Mouse (Mus musculus): Measurements from ENCODE around the gene Slc22a15.

Slc22a15 gene

DNA sequence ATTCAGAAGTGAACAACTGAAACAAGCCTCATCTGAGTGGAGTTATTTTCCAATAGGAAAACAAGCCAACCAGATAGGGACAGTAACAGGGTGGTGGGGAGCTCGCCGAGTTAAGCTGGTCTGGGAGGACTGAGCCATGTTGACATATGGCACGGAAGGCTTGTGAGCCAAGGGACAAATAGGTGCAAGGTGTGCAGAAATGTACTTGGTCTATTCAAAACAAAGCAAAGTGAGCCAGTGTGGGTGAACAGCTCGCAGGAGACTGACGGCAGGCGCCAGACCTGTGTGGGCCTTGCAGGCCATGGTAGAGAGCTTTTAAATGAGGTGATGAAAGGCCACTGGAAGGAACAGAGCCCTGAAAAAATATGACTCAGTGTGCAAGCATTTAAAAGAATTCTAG is 116.6 kb downstream of the Slc22a15 start:
- DNase-seq: peak; percentile 62 to 71

DNA sequence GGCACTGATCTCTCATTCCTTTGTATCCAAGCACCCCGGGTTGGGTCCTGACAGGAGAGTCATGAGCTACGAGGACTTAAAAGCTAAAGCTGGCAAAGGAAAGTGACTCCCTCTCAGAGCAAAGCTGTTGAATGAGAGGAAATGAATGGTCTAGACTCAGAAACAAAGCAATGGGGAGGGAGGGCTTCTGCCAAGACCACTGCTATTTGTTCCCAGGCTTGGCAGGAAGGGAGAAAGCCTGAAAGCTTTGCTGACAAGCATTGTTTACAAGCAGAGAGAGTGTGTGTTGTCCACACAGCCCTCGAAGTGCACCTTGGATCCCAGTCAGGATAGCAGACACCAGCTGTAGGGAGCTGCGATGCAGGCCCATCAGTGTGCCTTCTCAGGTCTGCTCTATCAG is 117.3 kb downstream of the Slc22a15 start:
- DNase-seq: peak; percentile 61 to 66

DNA sequence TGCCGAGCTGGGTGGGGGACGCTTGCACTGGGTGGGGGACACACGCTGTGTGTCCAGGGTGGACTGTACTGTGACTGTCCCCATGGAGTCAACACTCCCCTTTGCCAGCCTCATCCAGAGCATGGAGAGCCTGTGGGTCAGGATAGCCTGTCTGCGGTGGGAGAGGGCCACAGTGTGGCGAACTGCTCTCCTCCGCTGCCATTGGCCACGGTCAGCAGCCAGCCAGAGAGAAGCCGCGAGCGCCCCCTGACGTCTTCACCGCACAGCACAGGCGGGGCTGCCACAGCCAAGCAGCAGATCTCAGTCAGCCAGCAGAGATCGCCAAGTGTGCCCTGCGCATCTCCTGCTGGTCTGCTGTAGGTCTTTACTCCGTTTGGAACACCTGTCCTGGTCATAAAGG is 118.1 kb downstream of the Slc22a15 start:
- peak; percentile 96 to 97 for DNase-seq
